Mouse (Mus musculus): ENCODE results near the gene Zfp715. TPM values are rescaled to one million over a fixed set of nuclear protein-coding genes. Genes with fewer than 3 reads are reported as not detected.

Gene Zfp715
- total RNA-seq (2023) = 10 to 100 TPM; 19.2 to 19.8 TPM

GRCm38 (mm10) chr7:43313013-43313428, at the start of gene Zfp715:
Zfp715 (minus strand) TSS chr7:43313294.

DNA sequence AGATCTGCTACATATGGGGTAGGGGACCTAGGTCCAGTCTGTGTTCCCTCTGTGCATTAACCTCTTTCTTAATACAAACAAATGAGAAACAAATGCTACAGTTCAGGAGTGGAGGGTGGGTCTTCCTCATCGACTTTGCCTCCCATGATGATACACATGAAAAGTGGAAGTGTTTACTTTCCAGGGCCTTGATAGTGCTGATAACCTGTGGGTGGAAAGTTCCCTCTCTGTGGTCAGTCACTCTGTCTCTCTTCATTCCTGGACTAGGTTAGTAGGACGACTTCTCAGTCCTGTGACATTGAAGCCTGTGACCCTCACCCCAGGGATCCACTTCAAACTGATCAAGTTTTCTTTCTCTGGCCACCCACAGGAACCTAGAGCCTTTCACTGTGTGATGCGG, 38.1 kb upstream of the Zfp715 start, which contains the start of gene Siglecf:
Gene Siglecf, plus strand, starts transcription at position 188 of the 400 bp plus-strand sequence.

Other genes starting within 250 kb of the Zfp715 start
- gene Zfp936, start 199.1 kb downstream of the Zfp715 start, total RNA-seq (2023) = not detected
- 10 to 100 TPM; 10.6 to 12.0 TPM for gene Siglecf, start 38.0 kb upstream of the Zfp715 start, total RNA-seq (2023)
- gene Siglecg, start 94.9 kb upstream of the Zfp715 start, total RNA-seq (2023) = 10 to 100 TPM; 55.9 to 59.4 TPM
- not detected for gene Lim2, start 114.4 kb upstream of the Zfp715 start, total RNA-seq (2023)
- 10 to 100 TPM; 31.3 to 31.9 TPM for gene Nkg7, start 123.8 kb upstream of the Zfp715 start, total RNA-seq (2023)
- under 1 TPM in 1 of 2 experiments, not detected in 1; 0.62 TPM for gene Cldnd2, start 127.5 kb upstream of the Zfp715 start, total RNA-seq (2023)
- 10 to 100 TPM; 58.6 to 71.6 TPM for gene Etfb, start 130.8 kb upstream of the Zfp715 start, total RNA-seq (2023)
- gene Gm45233, start 130.8 kb upstream of the Zfp715 start, total RNA-seq (2023) = not detected
- 10 to 100 TPM in 1 of 2 experiments, 1 to 10 TPM in 1; 8.3 to 14.7 TPM for gene Vsig10l, start 149.9 kb upstream of the Zfp715 start, total RNA-seq (2023)
- gene Iglon5, start 176.8 kb upstream of the Zfp715 start, total RNA-seq (2023) = not detected
- gene 4931406B18Rik, start 192.6 kb upstream of the Zfp715 start, total RNA-seq (2023) = under 1 TPM in 1 of 2 experiments, not detected in 1; 0.18 TPM
- gene Cd33, start 231.1 kb upstream of the Zfp715 start, total RNA-seq (2023) = 100 to 1,000 TPM; 465 to 478 TPM
- gene Zfp658, start 249.0 kb upstream of the Zfp715 start, total RNA-seq (2023) = 1 to 10 TPM; 2.5 to 3.0 TPM

Measured in neutrophil, adult 59 days (primary cell).